26 mouse cellular contexts compared by ENCODE assay signal in genomic region chr17:6884531-6884930, GRCm38 (mm10).
A peak's percentile ranks its signal among the peaks of the same experiment; 100 is the strongest.
DNase-seq lines count a peak whose midpoint lies in the region; ATAC-seq lines count a peak whose summit lies in the region.
"Had no signal": no experiment of that assay in that cellular context is flagged by ENCODE, and none has a peak within 500 bp of the region (broad histone marks: within the 10 kb centered on the region; RNA-seq: fewer than 3 reads in every experiment).

No protein-coding gene starts in this region.

- no peak overlapping the region for H3K27ac ChIP-seq in midbrain, embryonic 11.5 days (ENCODE audit: low read depth, low read length)
- no peak overlapping the region for H3K27ac ChIP-seq in midbrain, embryonic 14.5 days (replicated peaks; ENCODE audit: low read depth, low read length)
- H3K27ac ChIP-seq: embryonic facial prominence, embryonic 10.5 days; embryonic facial prominence, embryonic 13.5 days; forebrain, embryonic 13.5 days; heart, embryonic 15.5 days; hindbrain, embryonic 10.5 days; hindbrain, embryonic 14.5 days had no signal

- no peak overlapping the region for H3K4me2 ChIP-seq in midbrain, embryonic 11.5 days
- no peak overlapping the region for H3K4me2 ChIP-seq in midbrain, embryonic 14.5 days (ENCODE audit: low read length)
- H3K4me2 ChIP-seq: embryonic facial prominence, embryonic 13.5 days; forebrain, embryonic 13.5 days; heart, embryonic 12.5 days; heart, embryonic 15.5 days; hindbrain, embryonic 14.5 days had no signal

- peak; percentile 57 for DNase-seq in heart, adult 11 months
- DNase-seq in heart, adult 9 months (ENCODE audit: low spot score in 2 of 2) = no peak
- peak; percentile 74 for DNase-seq in midbrain, embryonic 11.5 days (ENCODE audit: low spot score, missing footprints)
- no peak for DNase-seq in midbrain, embryonic 14.5 days
- peak; percentile 34 for DNase-seq in retina, postnatal 1 day
- DNase-seq in right cerebral cortex, postnatal 10 days (ENCODE audit: low spot score in 2 of 2) = no peak
- DNase-seq: adrenal gland, adult 2 months; adrenal gland, postnatal 14 days; cerebellum, adult 11 months; cerebellum, adult 8-10 months; cerebellum, postnatal 36 days; embryo, embryonic 11 days; gastrocnemius, postnatal 10 days; gastrocnemius, postnatal 36 days; heart, postnatal 10 days; heart, postnatal 36 days had no signal

- no peaks in the 10 kb centered on the region for H3K36me3 ChIP-seq in midbrain, embryonic 11.5 days (ENCODE audit: control insufficient read depth, insufficient read depth, low read length)
- no peaks in the 10 kb centered on the region for H3K36me3 ChIP-seq in midbrain, embryonic 14.5 days (ENCODE audit: control insufficient read depth, insufficient read depth, low read length)
- H3K36me3 ChIP-seq: embryonic facial prominence, embryonic 10.5 days; embryonic facial prominence, embryonic 13.5 days; heart, embryonic 12.5 days; heart, embryonic 15.5 days; hindbrain, embryonic 10.5 days had no signal

- H3K9me3 ChIP-seq in midbrain, embryonic 11.5 days (ENCODE audit: control insufficient read depth, low read length) = no peaks in the 10 kb centered on the region
- no peaks in the 10 kb centered on the region for H3K9me3 ChIP-seq in midbrain, embryonic 14.5 days (ENCODE audit: control insufficient read depth, low read length)
- H3K9me3 ChIP-seq: embryonic facial prominence, embryonic 10.5 days; embryonic facial prominence, embryonic 13.5 days; forebrain, embryonic 13.5 days; heart, embryonic 12.5 days; heart, embryonic 15.5 days; hindbrain, embryonic 10.5 days had no signal

- WGBS in midbrain, embryonic 11.5 days = 84% methylated on average over 1 of the region's 1 CpGs
- WGBS in midbrain, embryonic 14.5 days = 96% methylated on average over 1 of the region's 1 CpGs

- H3K4me3 ChIP-seq in midbrain, embryonic 11.5 days (ENCODE audit: low read depth, low read length) = no peak overlapping the region
- H3K4me3 ChIP-seq in midbrain, embryonic 14.5 days (replicated peaks; ENCODE audit: low read depth, low read length) = no peak overlapping the region
- H3K4me3 ChIP-seq: embryonic facial prominence, embryonic 10.5 days; embryonic facial prominence, embryonic 13.5 days; erythroblast, embryonic 14.5 days; forebrain, embryonic 13.5 days; heart, embryonic 12.5 days; heart, embryonic 15.5 days; hindbrain, embryonic 10.5 days had no signal

- no peak for ATAC-seq in midbrain, embryonic 11.5 days (ENCODE audit: low FRiP score)
- ATAC-seq in midbrain, embryonic 14.5 days (ENCODE audit: low FRiP score, low TSS enrichment) = no peak
- ATAC-seq: CD4-positive, CD25-positive, alpha-beta regulatory T cell, adult 4 months; forebrain, embryonic 13.5 days; forebrain, embryonic 16.5 days had no signal

- H3K4me1 ChIP-seq in midbrain, embryonic 11.5 days (ENCODE audit: control insufficient read depth, insufficient read depth, low read length) = peaks cover 2% of the 10 kb centered on the region; the same call in 1 of the 2 replicates
- no peaks in the 10 kb centered on the region for H3K4me1 ChIP-seq in midbrain, embryonic 14.5 days (ENCODE audit: control insufficient read depth, insufficient read depth, low read length)
- H3K4me1 ChIP-seq: embryonic facial prominence, embryonic 10.5 days; embryonic facial prominence, embryonic 13.5 days; heart, embryonic 12.5 days; heart, embryonic 15.5 days; hindbrain, embryonic 10.5 days had no signal

- no peaks in the 10 kb centered on the region for H3K27me3 ChIP-seq in midbrain, embryonic 11.5 days (ENCODE audit: control insufficient read depth, insufficient read depth, low read length)
- H3K27me3 ChIP-seq in midbrain, embryonic 14.5 days (ENCODE audit: control insufficient read depth, insufficient read depth, low read length) = no peaks in the 10 kb centered on the region
- H3K27me3 ChIP-seq: embryonic facial prominence, embryonic 13.5 days; forebrain, embryonic 13.5 days; heart, embryonic 12.5 days; heart, embryonic 15.5 days had no signal

- H3K9ac ChIP-seq in midbrain, embryonic 11.5 days (ENCODE audit: low read length) = no peak overlapping the region
- no peak overlapping the region for H3K9ac ChIP-seq in midbrain, embryonic 14.5 days (replicated peaks; ENCODE audit: low read length)
- H3K9ac ChIP-seq: embryonic facial prominence, embryonic 13.5 days; forebrain, embryonic 13.5 days; heart, embryonic 12.5 days; heart, embryonic 15.5 days; hindbrain, embryonic 14.5 days had no signal

Comparison
In these comparisons a context has a peak if more than half of its experiments do, and no peak if none do; other contexts are left out.
1. DNase-seq: peak in heart, adult 11 months (single experiment), midbrain, embryonic 11.5 days (single experiment) and retina, postnatal 1 day (single experiment); none in heart, adult 9 months (0 of 2), midbrain, embryonic 14.5 days (single experiment) and right cerebral cortex, postnatal 10 days (0 of 2).